Mouse (Mus musculus) thymus, postnatal 4 days (tissue): Measurements from ENCODE around the gene Pex12.
"Not testable (repeated sequence)": the region's sequence is repeated elsewhere in the genome, so short reads cannot be mapped to it uniquely, and the experiment has no call there.

Source experiments
- DNase-seq: peaks from one replicate; pipeline ENCODE4 v3.0.0; 2021

The Pex12 gene

GRCm38 (mm10) chr11:83285627-83286026 is 16.8 kb downstream of the Pex12 start:
- DNase-seq = no peak

DNA sequence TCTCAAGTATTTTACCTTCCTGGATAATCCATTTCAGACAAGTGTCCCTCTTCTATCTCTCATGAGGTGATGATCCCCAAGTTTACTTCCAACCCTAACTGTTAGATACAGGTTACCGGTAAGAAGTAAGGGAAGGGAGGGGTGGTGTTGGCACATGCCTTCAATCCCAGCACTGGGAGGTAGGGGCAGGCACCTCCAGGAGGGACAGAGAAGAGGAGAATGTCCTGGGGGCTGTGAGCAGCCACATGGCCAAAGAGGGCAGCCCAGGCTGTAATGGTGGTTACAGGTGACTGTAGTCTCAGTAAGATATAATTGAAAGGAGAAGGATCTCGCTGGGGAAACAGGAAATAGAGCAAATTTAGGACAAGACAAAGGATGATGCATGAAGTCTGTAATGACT is 20.3 kb downstream of the Pex12 start:
- DNase-seq = no peak

GRCm38 (mm10) chr11:83279691-83280090 is 22.7 kb downstream of the Pex12 start:
- DNase-seq = no peak

DNA sequence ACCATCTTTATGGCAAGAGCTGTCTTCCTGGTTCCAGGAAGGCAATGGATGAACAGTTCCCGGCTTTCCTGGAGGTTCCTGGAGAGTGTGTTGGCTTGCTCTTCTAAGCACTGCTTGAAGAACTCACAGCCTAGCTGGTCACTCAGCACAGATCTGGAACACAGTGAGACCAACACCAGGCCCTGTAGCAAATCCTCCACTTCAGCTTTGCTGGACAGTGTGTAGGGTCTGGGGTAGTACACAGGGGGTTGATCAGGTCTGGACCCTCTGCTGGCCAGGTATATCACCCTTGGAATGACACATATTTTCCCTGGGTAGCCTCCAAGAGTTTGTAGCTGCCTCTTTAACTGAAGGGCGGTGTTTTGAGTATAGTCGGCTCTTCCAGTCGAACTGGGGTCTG is 23.4 kb downstream of the Pex12 start:
- no peak for DNase-seq

GRCm38 (mm10) chr11:83276251-83276650 is 26.1 kb downstream of the Pex12 start:
- DNase-seq = no peak

DNA sequence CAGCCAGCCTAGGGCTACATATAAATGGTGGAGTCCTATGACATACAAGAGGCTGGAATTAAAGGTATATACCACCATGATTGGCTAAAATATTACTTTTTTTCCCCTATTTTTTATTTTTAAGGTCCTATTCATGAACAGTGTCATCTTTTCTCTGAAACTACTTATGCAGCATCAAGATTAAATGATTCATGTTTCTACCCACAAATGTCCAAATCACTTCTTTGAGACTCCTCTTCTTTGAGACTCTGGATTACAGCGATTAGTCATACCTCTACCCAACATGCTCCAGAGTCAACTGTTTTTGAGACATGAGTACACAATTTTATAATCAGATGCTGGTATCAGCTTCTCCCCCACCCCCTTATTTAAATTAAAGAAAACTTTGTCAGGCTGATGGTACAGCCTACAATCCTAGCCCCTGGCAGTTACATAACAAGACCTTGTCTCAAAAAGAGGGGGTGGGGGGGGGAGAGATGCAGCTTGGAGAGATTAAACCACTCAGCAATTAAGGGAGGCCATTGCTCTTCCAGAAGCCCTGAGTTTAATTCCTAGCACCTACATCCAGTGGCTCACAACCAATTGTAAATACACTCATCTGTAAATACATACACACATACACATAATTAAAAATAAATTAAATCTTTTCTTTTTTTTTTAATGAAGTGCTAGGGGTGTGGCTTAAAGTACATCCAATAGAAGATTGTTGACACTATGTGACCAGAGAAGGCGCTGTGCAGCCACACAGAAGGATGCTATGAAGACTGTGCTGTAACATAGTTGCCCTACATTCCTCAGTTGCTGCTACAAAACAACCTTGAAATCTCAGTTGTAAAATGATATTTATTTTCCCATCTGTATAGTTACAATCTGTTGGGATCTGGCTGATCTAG is 30.2 kb downstream of the Pex12 start:
- peak; percentile 69 for DNase-seq

- DNase-seq = peak; percentile 89
Observed at GRCm38 (mm10) chr11:83271151-83271950, 31.0 kb downstream of the Pex12 start.

GRCm38 (mm10) chr11:83270842-83271150 is 31.6 kb downstream of the Pex12 start:
- no peak for DNase-seq

- peak; percentile 34 for DNase-seq
Observed at GRCm38 (mm10) chr11:83263146-83263545, 39.2 kb downstream of the Pex12 start.

DNA sequence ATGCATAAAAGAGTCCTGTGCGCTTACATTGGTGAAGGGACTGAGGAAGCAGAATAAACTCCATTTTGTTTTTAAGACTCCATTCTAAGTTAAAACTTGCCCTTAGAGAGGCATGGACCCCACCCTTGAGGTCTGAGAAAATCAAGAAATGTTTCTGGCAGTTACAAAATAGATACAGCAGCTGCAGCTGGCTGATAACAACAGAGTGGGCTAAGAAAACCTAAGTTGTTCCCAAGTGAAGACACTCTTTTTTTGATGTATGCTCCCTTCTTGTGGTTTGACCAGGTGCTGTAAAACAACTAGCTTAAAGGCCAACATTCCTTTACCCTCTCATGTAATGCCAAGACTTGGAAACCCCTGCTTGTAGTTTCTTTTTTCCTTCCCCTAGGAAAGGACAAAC is 39.7 kb downstream of the Pex12 start:
- no peak for DNase-seq

DNA sequence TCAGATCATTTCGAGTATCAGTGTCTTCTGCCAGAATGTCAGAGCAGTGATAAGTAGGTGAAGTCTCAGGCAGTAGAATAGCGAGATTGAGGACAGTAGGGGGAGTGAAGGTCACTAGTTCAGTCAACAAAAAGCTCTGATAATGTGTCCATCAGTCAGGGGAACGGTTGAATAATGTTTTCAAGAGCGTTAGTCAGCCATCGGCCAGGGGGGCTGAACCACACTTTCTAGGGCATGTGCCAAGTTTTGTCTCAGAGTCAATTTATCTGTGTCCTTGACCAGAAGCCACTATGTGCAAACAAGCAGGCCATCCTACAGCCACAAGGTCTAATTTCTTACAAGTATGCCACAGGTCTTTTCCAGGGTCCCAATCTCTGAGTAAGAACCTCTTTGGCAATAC is 45.2 kb downstream of the Pex12 start:
- DNase-seq = not testable (repeated sequence)
